Mouse (Mus musculus): ENCODE data around the gene Pilrb2. TPM values are rescaled to one million over a fixed set of nuclear protein-coding genes. Genes with fewer than 3 reads are reported as not detected.
"Not testable (repeated sequence)": the region's sequence is repeated elsewhere in the genome, so short reads cannot be mapped to it uniquely, and the experiment has no call there.

Gene Pilrb2
- 8.7 and 11.4 TPM in 2 replicates for polyA plus RNA-seq (2012; rRNA removed)

DNA sequence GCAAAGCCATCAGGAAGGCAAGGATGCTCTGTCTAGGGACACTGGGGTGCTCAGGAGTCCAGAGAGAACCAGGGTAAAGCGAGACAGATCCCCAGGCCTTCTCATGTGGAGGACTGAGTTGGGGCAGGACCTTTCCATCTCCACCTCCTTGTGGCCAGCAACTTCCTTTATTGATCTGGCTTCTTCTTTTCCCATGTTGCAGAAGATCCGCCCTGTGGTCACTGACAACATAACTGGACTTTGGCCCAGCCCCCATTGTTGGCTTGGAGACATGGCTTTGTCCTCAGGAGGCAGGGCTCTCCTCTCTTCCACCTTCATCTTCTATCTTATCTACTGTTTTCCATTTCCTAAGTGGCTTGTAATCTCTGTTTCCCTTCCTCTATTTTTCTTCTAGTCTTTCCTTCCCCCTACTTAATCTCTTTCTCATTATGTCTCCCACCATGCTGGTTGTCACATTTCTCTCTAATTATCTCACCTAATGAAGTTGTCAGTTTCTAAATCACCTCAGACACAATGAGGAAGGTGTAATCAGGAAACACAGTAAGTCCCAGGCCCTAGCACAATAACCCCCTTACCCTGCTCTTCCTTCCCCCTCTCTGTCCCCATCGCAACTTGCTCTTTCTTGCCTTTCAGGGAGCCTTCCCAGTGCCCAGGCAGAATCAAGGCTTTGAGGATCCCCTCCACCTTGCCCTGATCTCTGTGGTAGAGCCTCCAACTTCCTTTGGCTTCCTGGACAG lies at the start of gene Pilrb2:
TSS of gene Pilrb2 (minus strand) at position 172 of the 737 bp plus-strand sequence.
- 44% methylated on average over 3 of the region's 3 CpGs for WGBS
- not testable (repeated sequence) for DNase-seq; H3K27ac ChIP-seq (ENCODE audit: control insufficient read depth, insufficient read depth, low read length); H3K36me3 ChIP-seq (ENCODE audit: control insufficient read depth, insufficient read depth, low read length); H3K4me3 ChIP-seq (ENCODE audit: control insufficient read depth, insufficient read depth, low read length); H3K27me3 ChIP-seq (ENCODE audit: control insufficient read depth, insufficient read depth, low read length); H3K4me1 ChIP-seq (replicated peaks; ENCODE audit: control insufficient read depth, insufficient read depth, low read length)

- no peak overlapping the region for H3K27ac ChIP-seq (ENCODE audit: control insufficient read depth, insufficient read depth, low read length)
- DNase-seq: no peak
- TF ChIP-seq CTCF (IDR thresholded peaks at IDR 0.05; ENCODE audit: borderline replicate concordance, control insufficient read depth, extremely low read depth, insufficient read depth, low read length, poor library complexity) (no peak), POLR2A (IDR thresholded peaks at IDR 0.05; ENCODE audit: control insufficient read depth, extremely low read depth, insufficient read depth, low read length, poor library complexity) (no peak)
These were observed 43.9 kb upstream of the Pilrb2 start for GRCm38 (mm10) chr5:137915550-137915949.

GRCm38 (mm10) chr5:137914508-137914907 lies 42.9 kb upstream of the Pilrb2 start:
- no peak overlapping the region for H3K4me3 ChIP-seq (ENCODE audit: control insufficient read depth, insufficient read depth, low read length)
- TF ChIP-seq POLR2A (IDR thresholded peaks at IDR 0.05; ENCODE audit: control insufficient read depth, extremely low read depth, insufficient read depth, low read length, poor library complexity): no peak
- TF ChIP-seq CTCF (IDR thresholded peaks at IDR 0.05; ENCODE audit: borderline replicate concordance, control insufficient read depth, extremely low read depth, insufficient read depth, low read length, poor library complexity): no peak
- DNase-seq: no peak
- no peaks in the 10 kb centered on the region for H3K27me3 ChIP-seq (ENCODE audit: control insufficient read depth, insufficient read depth, low read length)
- H3K36me3 ChIP-seq (ENCODE audit: control insufficient read depth, insufficient read depth, low read length): no peaks in the 10 kb centered on the region
- no peak overlapping the region for H3K27ac ChIP-seq (ENCODE audit: control insufficient read depth, insufficient read depth, low read length)
- no peaks in the 10 kb centered on the region for H3K4me1 ChIP-seq (replicated peaks; ENCODE audit: control insufficient read depth, insufficient read depth, low read length)

More at GRCm38 (mm10) chr5:137915550-137915949, 43.9 kb upstream of the Pilrb2 start:
- 78% methylated on average over 6 of the region's 6 CpGs for WGBS
- no peaks in the 10 kb centered on the region for H3K4me1 ChIP-seq (replicated peaks; ENCODE audit: control insufficient read depth, insufficient read depth, low read length)
- H3K27me3 ChIP-seq (ENCODE audit: control insufficient read depth, insufficient read depth, low read length): no peaks in the 10 kb centered on the region
- no peaks in the 10 kb centered on the region for H3K36me3 ChIP-seq (ENCODE audit: control insufficient read depth, insufficient read depth, low read length)
- no peak overlapping the region for H3K4me3 ChIP-seq (ENCODE audit: control insufficient read depth, insufficient read depth, low read length)

- WGBS: 96% methylated on average over 3 of the region's 3 CpGs
- TF ChIP-seq CTCF (IDR thresholded peaks at IDR 0.05; ENCODE audit: borderline replicate concordance, control insufficient read depth, extremely low read depth, insufficient read depth, low read length, poor library complexity) (no peak), POLR2A (IDR thresholded peaks at IDR 0.05; ENCODE audit: control insufficient read depth, extremely low read depth, insufficient read depth, low read length, poor library complexity) (no peak)
- H3K27ac ChIP-seq (ENCODE audit: control insufficient read depth, insufficient read depth, low read length): no peak overlapping the region
- H3K36me3 ChIP-seq (ENCODE audit: control insufficient read depth, insufficient read depth, low read length): no peaks in the 10 kb centered on the region
- no peak overlapping the region for H3K4me3 ChIP-seq (ENCODE audit: control insufficient read depth, insufficient read depth, low read length)
- H3K4me1 ChIP-seq (replicated peaks; ENCODE audit: control insufficient read depth, insufficient read depth, low read length): no peaks in the 10 kb centered on the region
- H3K27me3 ChIP-seq (ENCODE audit: control insufficient read depth, insufficient read depth, low read length): no peaks in the 10 kb centered on the region
- DNase-seq: no peak
These were observed 38.1 kb upstream of the Pilrb2 start for GRCm38 (mm10) chr5:137909564-137910262.

DNA sequence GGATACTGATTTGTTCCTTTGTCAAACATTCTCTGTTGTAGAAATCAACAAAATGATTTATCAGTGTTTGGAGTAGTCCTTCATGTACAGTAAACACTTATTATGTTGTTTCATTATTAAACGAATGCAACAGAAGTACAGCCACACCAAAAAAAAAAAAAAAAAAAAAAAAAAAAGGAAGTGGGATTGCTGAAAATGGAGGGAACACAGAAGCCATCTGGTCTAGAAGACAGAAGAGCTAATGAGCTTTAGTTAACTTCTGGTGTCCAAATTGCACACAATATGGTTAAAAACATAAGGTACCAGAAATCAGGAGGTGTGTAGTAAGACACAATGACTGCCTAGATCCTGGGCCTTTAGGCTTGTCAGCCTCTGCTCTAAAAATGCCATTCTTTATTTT lies 26.2 kb upstream of the Pilrb2 start:
- no peak overlapping the region for H3K4me3 ChIP-seq (ENCODE audit: control insufficient read depth, insufficient read depth, low read length)
- no peak overlapping the region for H3K27ac ChIP-seq (ENCODE audit: control insufficient read depth, insufficient read depth, low read length)
- whole genome bisulfite sequencing: 31% methylated on average over 1 of the region's 1 CpGs
- DNase-seq: no peak
- H3K4me1 ChIP-seq (replicated peaks; ENCODE audit: control insufficient read depth, insufficient read depth, low read length): no peaks in the 10 kb centered on the region
- H3K27me3 ChIP-seq (ENCODE audit: control insufficient read depth, insufficient read depth, low read length): no peaks in the 10 kb centered on the region
- H3K36me3 ChIP-seq (ENCODE audit: control insufficient read depth, insufficient read depth, low read length): no peaks in the 10 kb centered on the region
- TF ChIP-seq POLR2A (IDR thresholded peaks at IDR 0.05; ENCODE audit: control insufficient read depth, extremely low read depth, insufficient read depth, low read length, poor library complexity) (no peak), CTCF (IDR thresholded peaks at IDR 0.05; ENCODE audit: borderline replicate concordance, control insufficient read depth, extremely low read depth, insufficient read depth, low read length, poor library complexity) (no peak)

DNA sequence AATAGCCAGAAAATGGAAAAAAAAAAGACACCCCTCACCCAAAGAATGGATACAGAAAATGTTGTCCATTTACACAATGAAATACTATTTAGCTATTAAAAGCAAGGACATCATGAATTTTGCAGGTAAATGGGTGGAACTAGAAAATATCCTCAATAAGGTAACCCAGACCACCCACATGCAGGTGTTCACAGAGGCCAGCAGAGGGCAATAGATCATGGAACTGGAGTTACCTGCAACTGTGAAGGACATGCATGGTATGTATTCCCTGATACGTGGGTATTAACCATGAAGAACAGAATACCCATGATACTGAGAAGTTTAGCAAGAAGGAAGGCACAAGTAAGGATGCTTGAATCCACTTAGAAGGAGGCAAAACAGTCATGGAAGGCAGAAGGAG lies 21.3 kb upstream of the Pilrb2 start:
- no peak overlapping the region for H3K4me3 ChIP-seq (ENCODE audit: control insufficient read depth, insufficient read depth, low read length)
- WGBS: 54% methylated on average over 1 of the region's 1 CpGs
- H3K27ac ChIP-seq (ENCODE audit: control insufficient read depth, insufficient read depth, low read length): no peak overlapping the region
- H3K27me3 ChIP-seq (ENCODE audit: control insufficient read depth, insufficient read depth, low read length): no peaks in the 10 kb centered on the region
- no peaks in the 10 kb centered on the region for H3K4me1 ChIP-seq (replicated peaks; ENCODE audit: control insufficient read depth, insufficient read depth, low read length)
- TF ChIP-seq CTCF (IDR thresholded peaks at IDR 0.05; ENCODE audit: borderline replicate concordance, control insufficient read depth, extremely low read depth, insufficient read depth, low read length, poor library complexity) (no peak), POLR2A (IDR thresholded peaks at IDR 0.05; ENCODE audit: control insufficient read depth, extremely low read depth, insufficient read depth, low read length, poor library complexity) (no peak)
- H3K36me3 ChIP-seq (ENCODE audit: control insufficient read depth, insufficient read depth, low read length): no peaks in the 10 kb centered on the region
- no peak for DNase-seq

Measured in thymus, adult 2 months (tissue).